Mouse (Mus musculus) intestine, embryonic 14.5 days (tissue): ENCODE data around the gene Pde6c. TPM values are rescaled to one million over a fixed set of nuclear protein-coding genes. Genes with fewer than 3 reads are reported as not detected.

ENCODE experiments used
- ATAC-seq: fragments of 200-750 bp; cut with Nextera tagmentation; replicated peaks from 2 replicates; pipeline ENCODE4 v1.8.0; 2017; ENCODE audit warnings: low read depth, moderate number of reproducible peaks, moderate TSS enrichment, moderate library complexity; ENCODE audit not compliant: low FRiP score, low TSS enrichment
- DNase-seq: peaks from one replicate; pipeline ENCODE4 v3.0.0-alpha.2; 2018; ENCODE audit warnings: low spot score
- H3K27ac ChIP-seq: fragments of 300-500 bp; sonication (generic); 2 replicates; pipeline ENCODE4 v1.5.1; 2014; ENCODE audit warnings: low read depth, mild to moderate bottlenecking, control low read depth
- H3K27me3 ChIP-seq: fragments of 300-500 bp; sonication (generic); replicated peaks from 2 replicates; pipeline ENCODE4 v1.6.1; 2014; ENCODE audit warnings: low read length, control low read depth; ENCODE audit not compliant: control insufficient read depth, insufficient read depth
- H3K36me3 ChIP-seq: fragments of 300-500 bp; sonication (generic); 2 replicates; pipeline ENCODE4 v1.6.1; 2014; ENCODE audit warnings: low read length, control low read depth; ENCODE audit not compliant: control insufficient read depth, insufficient read depth
- H3K4me1 ChIP-seq: fragments of 300-500 bp; sonication (generic); replicated peaks from 2 replicates; pipeline ENCODE4 v1.6.1; 2014; ENCODE audit warnings: low read length, control low read depth, mixed read lengths; ENCODE audit not compliant: control insufficient read depth, insufficient read depth
- H3K4me2 ChIP-seq: fragments of 300-500 bp; sonication (generic); 2 replicates; pipeline ENCODE4 v1.6.1; 2014; ENCODE audit warnings: low read length
- H3K4me3 ChIP-seq: fragments of 300-500 bp; sonication (generic); 2 replicates; pipeline ENCODE4 v1.5.1; 2014; ENCODE audit warnings: low read depth, low read length, control low read depth, mixed read lengths
- H3K9ac ChIP-seq: fragments of 300-500 bp; sonication (generic); 2 replicates; pipeline ENCODE4 v1.6.1; 2014; ENCODE audit warnings: mild to moderate bottlenecking, low read length
- H3K9me3 ChIP-seq: fragments of 300-500 bp; sonication (generic); 2 replicates; pipeline ENCODE4 v1.6.1; 2016; ENCODE audit warnings: low read length, control low read depth; ENCODE audit not compliant: control insufficient read depth
- WGBS: fragments of 180-500 bp; shearing (Covaris S2); extraction: QIAGEN DNeasy Blood & Tissue Kit; methylation state at CpG from one replicate; pipeline ENCODE4 v1.1.7; 2014; 5-methylcytosine and 5-hydroxymethylcytosine counted together
- polyA plus RNA-seq: library from polyadenylated mRNA; unstranded; fragments of >200 nt; fragmentation: Nextera tagmentation; extraction: Ambion mirVana; gene quantifications from 2 replicates; pipeline ENCODE4 v1.2.1, GENCODE M21; 2014

The Pde6c gene
- polyA plus RNA-seq, 1 experiment from 2014 or later: 0.08 TPM

DNA sequence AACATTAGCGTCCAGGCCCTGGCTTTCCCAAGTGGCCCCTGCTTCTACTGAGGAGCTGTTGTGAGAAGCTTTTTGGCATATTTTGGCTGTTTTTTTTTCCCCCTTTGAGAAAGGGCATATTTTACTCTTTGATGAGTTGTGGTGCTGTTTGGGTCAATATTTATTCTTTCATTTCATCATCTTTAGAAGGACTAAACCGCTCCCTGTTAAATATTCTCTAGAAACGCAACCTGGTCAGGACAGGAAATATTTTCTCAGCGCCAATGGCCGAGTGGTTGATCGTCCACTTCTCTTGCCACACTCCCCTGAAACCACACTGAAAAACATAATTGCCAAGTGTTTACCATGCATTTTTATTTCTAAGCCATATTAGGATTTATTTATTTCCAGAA, 7.4 kb upstream of the Pde6c start, which contains the start of gene Rbp4:
TSS of gene Rbp4 (minus strand) at position 63 of the 392 bp plus-strand sequence.
- no peaks in the 10 kb centered on the region for H3K4me1 ChIP-seq
- peaks cover 7% of the 10 kb centered on the region for H3K27me3 ChIP-seq
- H3K36me3 ChIP-seq: no peaks in the 10 kb centered on the region
- 63% methylated on average over 6 of the region's 6 CpGs for WGBS
- peak within 1 kb of the TSS; percentile 1; the same call in 1 of the 2 replicates for H3K27ac ChIP-seq
- peak within 1 kb of the TSS; percentile 66 for H3K4me2 ChIP-seq
- no peak for DNase-seq
- no peaks in the 10 kb centered on the region for H3K9me3 ChIP-seq
- peak within 1 kb of the TSS; percentile 27 for H3K9ac ChIP-seq
- ATAC-seq: no peak
- peak within 1 kb of the TSS; percentile 46 for H3K4me3 ChIP-seq

DNA sequence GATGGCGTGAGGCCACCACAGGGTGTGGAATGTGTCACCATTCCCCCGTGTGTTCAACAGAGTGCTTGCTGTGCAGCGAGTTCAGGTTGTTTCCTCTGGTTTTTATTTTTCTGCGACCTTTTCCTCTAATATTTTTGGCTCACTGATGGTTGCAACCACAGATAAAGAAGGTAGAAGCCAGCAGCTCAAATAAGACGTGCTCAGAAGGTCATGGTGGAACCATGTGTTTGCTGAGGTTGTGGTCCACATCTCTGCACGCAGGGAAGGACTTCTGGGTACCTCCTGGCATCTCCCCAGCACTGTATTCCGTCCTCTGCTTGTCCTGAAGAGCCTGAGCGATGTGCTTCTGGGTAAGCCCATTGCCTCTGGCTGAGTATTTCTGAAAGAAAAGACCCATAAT, 5.9 kb upstream of the Pde6c start:
- H3K4me3 ChIP-seq: no peak overlapping the region
- H3K4me1 ChIP-seq: no peaks in the 10 kb centered on the region
- ATAC-seq (no peak), DNase-seq (no peak)
- WGBS: 69% methylated on average over 8 of the region's 8 CpGs
- no peak overlapping the region for H3K4me2 ChIP-seq
- no peaks in the 10 kb centered on the region for H3K36me3 ChIP-seq
- no peak overlapping the region for H3K27ac ChIP-seq
- no peaks in the 10 kb centered on the region for H3K9me3 ChIP-seq
- H3K27me3 ChIP-seq: peaks cover 7% of the 10 kb centered on the region
- no peak overlapping the region for H3K9ac ChIP-seq

GRCm38 (mm10) chr19:38133986-38134385, 1.4 kb downstream of the Pde6c start:
- ATAC-seq (peak; percentile 88), DNase-seq (no peak)
- no peak overlapping the region for H3K4me3 ChIP-seq
- 28% methylated on average over 11 of the region's 11 CpGs for WGBS
- H3K4me2 ChIP-seq: no peak overlapping the region
- H3K4me1 ChIP-seq: no peaks in the 10 kb centered on the region
- H3K36me3 ChIP-seq: no peaks in the 10 kb centered on the region
- H3K27me3 ChIP-seq: no peaks in the 10 kb centered on the region
- no peaks in the 10 kb centered on the region for H3K9me3 ChIP-seq
- no peak overlapping the region for H3K27ac ChIP-seq
- H3K9ac ChIP-seq: no peak overlapping the region

DNA sequence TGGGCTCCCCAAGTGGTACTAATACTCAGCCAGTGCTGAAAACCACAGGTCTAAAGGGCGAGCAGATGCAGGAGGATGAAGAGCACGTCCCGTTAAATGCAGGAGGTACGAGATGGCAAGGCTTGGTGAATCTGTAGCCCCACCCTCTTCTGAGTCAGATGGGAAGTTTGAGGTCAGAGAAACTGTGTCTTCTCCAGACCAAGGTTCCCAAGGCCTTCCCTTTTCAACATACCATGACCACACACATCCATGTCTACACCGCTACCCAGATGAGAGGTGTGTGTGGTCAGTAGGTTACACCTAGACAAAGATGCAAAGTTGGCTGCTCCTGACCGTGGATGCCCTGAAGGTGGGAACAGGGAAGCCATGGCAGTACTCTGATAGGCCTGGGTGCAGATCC, 2.2 kb downstream of the Pde6c start:
- DNase-seq (no peak), ATAC-seq (no peak)
- no peak overlapping the region for H3K4me2 ChIP-seq
- no peaks in the 10 kb centered on the region for H3K4me1 ChIP-seq
- no peak overlapping the region for H3K27ac ChIP-seq
- no peaks in the 10 kb centered on the region for H3K27me3 ChIP-seq
- H3K9me3 ChIP-seq: no peaks in the 10 kb centered on the region
- H3K4me3 ChIP-seq: no peak overlapping the region
- no peak overlapping the region for H3K9ac ChIP-seq
- 80% methylated on average over 6 of the region's 6 CpGs for WGBS
- no peaks in the 10 kb centered on the region for H3K36me3 ChIP-seq

GRCm38 (mm10) chr19:38143540-38144271, 11.1 kb downstream of the Pde6c start:
- Histone ChIP-seq H3K27me3 (no peaks in the 10 kb centered on the region), H3K4me3 (no peak overlapping the region), H3K4me1 (no peaks in the 10 kb centered on the region), H3K9ac (no peak overlapping the region), H3K9me3 (no peaks in the 10 kb centered on the region), H3K4me2 (no peak overlapping the region), H3K36me3 (no peaks in the 10 kb centered on the region), H3K27ac (no peak overlapping the region)
- ATAC-seq (no peak), DNase-seq (no peak)
- 82% methylated on average over 4 of the region's 4 CpGs for WGBS

GRCm38 (mm10) chr19:38156243-38156642, 23.7 kb downstream of the Pde6c start:
- H3K4me3 ChIP-seq: no peak overlapping the region
- no peaks in the 10 kb centered on the region for H3K4me1 ChIP-seq
- no peaks in the 10 kb centered on the region for H3K9me3 ChIP-seq
- H3K27ac ChIP-seq: no peak overlapping the region
- H3K36me3 ChIP-seq: no peaks in the 10 kb centered on the region
- DNase-seq (no peak), ATAC-seq (no peak)
- no peak overlapping the region for H3K9ac ChIP-seq
- H3K4me2 ChIP-seq: no peak overlapping the region
- H3K27me3 ChIP-seq: no peaks in the 10 kb centered on the region
- WGBS: 92% methylated on average over 1 of the region's 1 CpGs

DNA sequence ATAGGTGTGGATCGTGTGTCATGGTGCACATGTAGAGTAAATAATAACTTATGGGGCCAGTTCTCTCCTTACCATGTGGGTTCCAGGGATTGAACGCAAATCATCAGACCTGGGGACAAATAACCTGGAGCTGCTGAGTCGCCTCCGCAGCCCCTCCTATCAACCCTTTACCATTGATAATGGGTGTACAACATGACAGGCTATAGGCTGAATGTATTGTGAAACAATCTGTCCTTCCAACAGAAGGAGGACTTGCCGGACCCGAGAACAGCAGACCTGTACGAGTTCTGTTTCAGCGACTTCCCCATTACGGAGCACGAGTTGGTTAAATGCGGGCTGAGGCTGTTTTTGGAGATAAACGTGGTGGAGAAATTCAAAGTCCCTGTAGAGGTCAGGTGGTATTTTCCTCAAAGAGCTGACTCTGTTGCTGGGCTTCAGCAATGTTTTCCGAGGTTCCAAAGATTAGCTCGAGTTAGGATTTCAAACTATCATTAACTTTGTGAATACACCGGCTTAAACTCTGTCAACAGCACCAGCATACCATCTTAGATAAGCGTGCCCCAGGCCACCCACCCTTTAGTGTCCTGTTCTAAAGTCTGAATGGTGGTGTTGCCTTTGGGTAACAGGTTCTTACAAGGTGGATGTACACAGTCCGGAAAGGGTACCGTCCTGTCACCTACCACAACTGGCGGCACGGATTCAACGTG, 29.2 kb downstream of the Pde6c start:
- Histone ChIP-seq H3K36me3 (no peaks in the 10 kb centered on the region), H3K4me3 (no peak overlapping the region), H3K4me2 (no peak overlapping the region), H3K4me1 (no peaks in the 10 kb centered on the region), H3K27me3 (no peaks in the 10 kb centered on the region), H3K9me3 (no peaks in the 10 kb centered on the region), H3K9ac (no peak overlapping the region), H3K27ac (no peak overlapping the region)
- WGBS: 75% methylated on average over 21 of the region's 21 CpGs
- no peak for DNase-seq
- 0 out of 2 replicates have a peak, but pooled peaks have one; percentile 32 for ATAC-seq

DNA sequence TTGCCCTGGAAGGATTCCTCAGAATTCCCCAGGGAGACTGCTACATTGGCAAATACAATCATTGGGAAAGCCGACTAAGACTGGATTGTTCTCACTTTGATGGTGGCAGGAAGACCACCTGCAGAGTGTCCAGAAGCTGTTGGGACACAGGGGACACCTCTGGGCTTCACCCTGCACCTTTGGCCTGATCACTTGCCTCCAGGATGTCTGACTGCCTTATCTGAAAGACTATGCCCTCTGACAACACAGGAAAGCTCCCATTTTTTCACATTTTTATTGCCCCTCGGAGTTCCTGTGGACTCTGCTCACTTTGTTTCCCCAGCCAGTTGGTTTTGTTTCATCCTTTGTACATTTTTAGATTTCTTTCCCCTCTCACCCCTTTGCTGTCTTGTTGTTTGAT, 32.1 kb downstream of the Pde6c start:
- Histone ChIP-seq H3K27ac (no peak overlapping the region), H3K4me1 (no peaks in the 10 kb centered on the region), H3K4me3 (no peak overlapping the region), H3K4me2 (no peak overlapping the region), H3K27me3 (no peaks in the 10 kb centered on the region), H3K36me3 (no peaks in the 10 kb centered on the region), H3K9ac (no peak overlapping the region), H3K9me3 (no peaks in the 10 kb centered on the region)
- ATAC-seq (no peak), DNase-seq (no peak)
- WGBS: 42% methylated on average over 2 of the region's 2 CpGs
